Mouse (Mus musculus) heart, embryonic 16.5 days (tissue): ENCODE data around the gene Atxn7l3. TPM values are rescaled to one million over a fixed set of nuclear protein-coding genes. Genes with fewer than 3 reads are reported as not detected.

Experiments used
- ATAC-seq: fragments of 200-750 bp; cut with Nextera tagmentation; replicated peaks from 2 replicates; pipeline ENCODE4 v1.8.0; 2017; ENCODE audit warnings: moderate number of reproducible peaks; ENCODE audit not compliant: insufficient read depth, low FRiP score; ENCODE audit errors: extremely low read depth
- H3K27ac ChIP-seq: fragments of 300-500 bp; sonication (generic); 2 replicates; pipeline ENCODE4 v1.5.1; 2014; ENCODE audit warnings: mild to moderate bottlenecking, low read length, control low read depth, moderate library complexity
- H3K27me3 ChIP-seq: fragments of 300-500 bp; sonication (generic); 2 replicates; pipeline ENCODE4 v1.6.1; 2014; ENCODE audit warnings: low read length, mixed read lengths; ENCODE audit not compliant: control insufficient read depth, insufficient read depth
- H3K36me3 ChIP-seq: fragments of 300-500 bp; sonication (generic); 2 replicates; pipeline ENCODE4 v1.6.1; 2014; ENCODE audit not compliant: control insufficient read depth, insufficient read depth
- H3K4me1 ChIP-seq: fragments of 300-500 bp; sonication (generic); 2 replicates; pipeline ENCODE4 v1.6.1; 2014; ENCODE audit warnings: low read length, mixed read lengths; ENCODE audit not compliant: control insufficient read depth, insufficient read depth
- H3K4me2 ChIP-seq: fragments of 300-500 bp; sonication (generic); 2 replicates; pipeline ENCODE4 v1.6.1; 2014; ENCODE audit warnings: low read depth, mild to moderate bottlenecking, control low read depth, low read length
- H3K4me3 ChIP-seq: fragments of 300-500 bp; sonication (generic); 2 replicates; pipeline ENCODE4 v1.5.1; 2014; ENCODE audit warnings: mild to moderate bottlenecking, control low read depth, low read length
- H3K9ac ChIP-seq: fragments of 300-500 bp; sonication (generic); 2 replicates; pipeline ENCODE4 v1.6.1; 2014; ENCODE audit warnings: low read length, control low read depth
- H3K9me3 ChIP-seq: fragments of 300-500 bp; sonication (generic); replicated peaks from 2 replicates; pipeline ENCODE4 v1.6.1; 2016; ENCODE audit warnings: low read length; ENCODE audit not compliant: control insufficient read depth
- WGBS: fragments of 180-500 bp; shearing (Covaris S2); extraction: QIAGEN DNeasy Blood & Tissue Kit; methylation state at CpG from one replicate; pipeline ENCODE4 v1.1.7; 2014; 5-methylcytosine and 5-hydroxymethylcytosine counted together
- polyA plus RNA-seq: library from polyadenylated mRNA; unstranded; fragments of >200 nt; fragmentation: Nextera tagmentation; extraction: Ambion mirVana; gene quantifications from 2 replicates; pipeline ENCODE4 v1.2.1, GENCODE M21; 2015

Gene Atxn7l3
- polyA plus RNA-seq, result 7.1 and 9.1 TPM in 2 replicates

- H3K9me3 ChIP-seq, result no peaks in the 10 kb centered on the region
- WGBS, result under 1% methylated on average over 70 of the region's 125 CpGs
- H3K4me3 ChIP-seq, result peak within 1 kb of the TSS; percentile 81
- H3K4me2 ChIP-seq, result peak within 1 kb of the TSS; percentile 98
- H3K27me3 ChIP-seq, result no peaks in the 10 kb centered on the region
- ATAC-seq, result peak; percentile 92
- peak within 1 kb of the TSS; percentile 91 for H3K9ac ChIP-seq
- peaks cover 20% of the 10 kb centered on the region for H3K36me3 ChIP-seq
- peak within 1 kb of the TSS; percentile 99 for H3K27ac ChIP-seq
- H3K4me1 ChIP-seq, result peaks cover 20% of the 10 kb centered on the region
Measured at GRCm38 (mm10) chr11:102296491-102297472, at the start of gene Atxn7l3. Gene Atxn7l3 (minus strand): TSS chr11:102296631.

GRCm38 (mm10) chr11:102344458-102344857 is 48.0 kb upstream of the Atxn7l3 start:
- ATAC-seq, result no peak
- no peaks in the 10 kb centered on the region for H3K27me3 ChIP-seq
- no peak overlapping the region for H3K27ac ChIP-seq
- H3K9ac ChIP-seq, result no peak overlapping the region
- H3K4me3 ChIP-seq, result no peak overlapping the region
- H3K4me1 ChIP-seq, result peaks cover under 1% of the 10 kb centered on the region; the same call in 1 of the 2 replicates
- no peaks in the 10 kb centered on the region for H3K36me3 ChIP-seq
- WGBS, result 89% methylated on average over 3 of the region's 3 CpGs
- no peaks in the 10 kb centered on the region for H3K9me3 ChIP-seq
- no peak overlapping the region for H3K4me2 ChIP-seq

GRCm38 (mm10) chr11:102342742-102343141 is 46.3 kb upstream of the Atxn7l3 start:
- WGBS, result 63% methylated on average over 12 of the region's 12 CpGs
- Histone ChIP-seq H3K27ac (no peak overlapping the region), H3K9me3 (no peaks in the 10 kb centered on the region), H3K27me3 (no peaks in the 10 kb centered on the region), H3K4me1 (peaks cover 10% of the 10 kb centered on the region), H3K9ac (no peak overlapping the region), H3K36me3 (no peaks in the 10 kb centered on the region), H3K4me3 (no peak overlapping the region), H3K4me2 (no peak overlapping the region)
- no peak for ATAC-seq

GRCm38 (mm10) chr11:102341101-102341500 is 44.7 kb upstream of the Atxn7l3 start:
- no peaks in the 10 kb centered on the region for H3K36me3 ChIP-seq
- no peak overlapping the region for H3K4me2 ChIP-seq
- no peak overlapping the region for H3K4me3 ChIP-seq
- H3K27ac ChIP-seq, result no peak overlapping the region
- ATAC-seq, result no peak
- H3K4me1 ChIP-seq, result peaks cover 10% of the 10 kb centered on the region
- H3K9ac ChIP-seq, result no peak overlapping the region
- WGBS, result 87% methylated on average over 4 of the region's 4 CpGs
- H3K9me3 ChIP-seq, result no peaks in the 10 kb centered on the region
- no peaks in the 10 kb centered on the region for H3K27me3 ChIP-seq

GRCm38 (mm10) chr11:102339624-102340023 is 43.2 kb upstream of the Atxn7l3 start:
- Histone ChIP-seq H3K9ac (no peak overlapping the region), H3K4me2 (no peak overlapping the region), H3K4me3 (no peak overlapping the region), H3K36me3 (no peaks in the 10 kb centered on the region), H3K9me3 (no peaks in the 10 kb centered on the region), H3K27me3 (no peaks in the 10 kb centered on the region), H3K27ac (no peak overlapping the region), H3K4me1 (peaks cover 15% of the 10 kb centered on the region)
- no peak for ATAC-seq
- WGBS, result 60% methylated on average over 4 of the region's 4 CpGs

- Histone ChIP-seq H3K27me3 (no peaks in the 10 kb centered on the region), H3K9ac (no peak overlapping the region), H3K4me1 (peaks cover 15% of the 10 kb centered on the region), H3K4me3 (no peak overlapping the region), H3K36me3 (no peaks in the 10 kb centered on the region), H3K9me3 (no peaks in the 10 kb centered on the region), H3K27ac (peak overlapping the region; percentile 78), H3K4me2 (no peak overlapping the region)
- no peak for ATAC-seq
- 64% methylated on average over 11 of the region's 11 CpGs for WGBS
Measured at GRCm38 (mm10) chr11:102339195-102339594, 42.8 kb upstream of the Atxn7l3 start.

- Histone ChIP-seq H3K4me3 (no peak overlapping the region), H3K4me1 (peaks cover 15% of the 10 kb centered on the region), H3K9me3 (no peaks in the 10 kb centered on the region), H3K36me3 (no peaks in the 10 kb centered on the region), H3K9ac (no peak overlapping the region), H3K27me3 (no peaks in the 10 kb centered on the region), H3K27ac (peak overlapping the region; percentile 78), H3K4me2 (no peak overlapping the region)
- 6% methylated on average over 3 of the region's 3 CpGs for WGBS
- ATAC-seq, result peak; percentile 95
Measured at GRCm38 (mm10) chr11:102338561-102338960, 42.1 kb upstream of the Atxn7l3 start.

- no peak for ATAC-seq
- Histone ChIP-seq H3K4me2 (no peak overlapping the region), H3K9ac (no peak overlapping the region), H3K27me3 (no peaks in the 10 kb centered on the region), H3K9me3 (no peaks in the 10 kb centered on the region), H3K4me1 (peaks cover 15% of the 10 kb centered on the region), H3K27ac (no peak overlapping the region), H3K4me3 (no peak overlapping the region), H3K36me3 (no peaks in the 10 kb centered on the region)
- WGBS, result 83% methylated on average over 1 of the region's 1 CpGs
Measured at GRCm38 (mm10) chr11:102337921-102338320, 41.5 kb upstream of the Atxn7l3 start.

GRCm38 (mm10) chr11:102336191-102336590 is 39.8 kb upstream of the Atxn7l3 start:
- Histone ChIP-seq H3K36me3 (no peaks in the 10 kb centered on the region), H3K27me3 (no peaks in the 10 kb centered on the region), H3K4me2 (no peak overlapping the region), H3K4me3 (no peak overlapping the region), H3K9ac (no peak overlapping the region), H3K9me3 (no peaks in the 10 kb centered on the region), H3K4me1 (peaks cover 15% of the 10 kb centered on the region), H3K27ac (no peak overlapping the region)
- no peak for ATAC-seq
- WGBS, result 74% methylated on average over 1 of the region's 1 CpGs
